Mouse (Mus musculus): Measurements from ENCODE around the gene Hist1h2ah.

- TF ChIP-seq UBTF (IDR thresholded peaks at IDR 0.05; ENCODE audit: low read depth, low read length) (no peak), RAD21 (IDR thresholded peaks at IDR 0.05; ENCODE audit: low read depth, low read length) (no peak), CHD2 (IDR thresholded peaks at IDR 0.05; ENCODE audit: low read length) (no peak), SMC3 (IDR thresholded peaks at IDR 0.05; ENCODE audit: low read depth, low read length) (no peak), CTCF (conservative IDR thresholded peaks at IDR 0.05 in 1 of 2, IDR thresholded peaks at IDR 0.05 in 1 of 2; ENCODE audit: low read depth in 2 of 2, low read length in 2 of 2) (no peak), EP300 (IDR thresholded peaks at IDR 0.05; ENCODE audit: low read length) (no peak), POLR2A (IDR thresholded peaks at IDR 0.05; ENCODE audit: low read depth, low read length) (no peak)
Measured at GRCm38 (mm10) chr13:21996840-21997185, 38.6 kb downstream of the Hist1h2ah start.
